Mouse (Mus musculus) testis, adult 10 weeks (tissue): Measurements from ENCODE around the gene Fus. TPM values are rescaled to one million over a fixed set of nuclear protein-coding genes. Genes with fewer than 3 reads are reported as not detected.

ENCODE experiments used
- polyA plus RNA-seq: library from polyadenylated mRNA; stranded (reverse); fragments of 350-450 nt; fragmentation: Illumina TruSeq; extraction: RNeasy Lipid Tissue Mini Kit (QIAGEN cat#74804); gene quantifications from one replicate; pipeline ENCODE4 v1.2.3, GENCODE M21; 2014; ENCODE audit warnings: low read depth, low replicate concordance

Fus gene
- 440 TPM for polyA plus RNA-seq

GRCm38 (mm10) chr7:127967004-127967921 is at the start of gene Fus:
Gene Fus (plus strand): TSS chr7:127967457.

DNA sequence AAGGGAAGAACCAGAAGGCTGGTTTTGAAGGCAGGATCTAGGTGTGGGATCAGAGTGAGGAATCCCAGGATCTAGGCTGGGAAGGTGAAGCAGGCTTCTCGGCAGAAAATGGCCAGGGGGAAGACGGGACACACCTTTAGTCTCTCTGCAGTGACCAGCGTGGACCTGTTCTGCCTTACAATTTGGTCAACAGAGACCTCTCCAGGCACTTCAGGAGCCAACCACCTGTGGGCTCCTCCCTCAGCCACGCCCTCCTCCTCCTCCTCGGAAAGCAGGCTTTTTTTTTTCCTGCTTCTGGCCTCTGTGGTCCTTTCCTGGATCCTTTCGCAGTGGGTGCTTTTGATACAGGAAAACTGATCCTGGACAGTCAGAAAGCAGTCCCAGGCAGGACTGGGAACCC is 37.3 kb upstream of the Fus start, which contains the start of gene Prss8:
Gene Prss8 (minus strand): TSS at position 182 of the 400 bp plus-strand sequence.

DNA sequence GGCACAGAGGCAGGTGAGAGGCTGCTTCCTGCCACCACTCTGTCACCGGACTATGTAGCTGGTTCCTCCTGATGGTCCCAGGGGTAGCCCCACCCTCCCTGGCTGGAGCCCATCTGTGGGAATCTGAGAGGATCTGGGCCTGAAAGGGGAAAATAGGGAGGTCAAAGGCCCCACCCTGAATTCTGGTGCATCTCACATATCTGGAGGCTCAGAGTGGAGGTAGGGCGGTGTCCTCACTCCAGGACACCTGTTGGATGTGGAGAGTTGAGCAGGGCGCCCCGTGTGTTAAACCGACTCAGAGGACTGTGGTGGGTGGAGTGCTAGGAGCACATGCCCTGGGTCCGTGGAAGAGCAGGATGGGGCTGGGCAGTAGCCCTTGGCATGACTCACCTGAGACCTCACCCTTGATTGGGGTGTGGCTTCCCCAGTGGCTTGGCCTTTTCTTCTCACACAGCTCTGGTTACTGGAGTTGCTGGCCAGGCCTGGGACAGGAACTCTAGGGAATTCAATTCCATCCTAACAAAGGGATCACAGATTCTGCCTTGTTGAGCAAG is 20.7 kb upstream of the Fus start, which contains the start of gene Prss36:
Gene Prss36 (minus strand): TSS at position 256 of the 554 bp plus-strand sequence.

DNA sequence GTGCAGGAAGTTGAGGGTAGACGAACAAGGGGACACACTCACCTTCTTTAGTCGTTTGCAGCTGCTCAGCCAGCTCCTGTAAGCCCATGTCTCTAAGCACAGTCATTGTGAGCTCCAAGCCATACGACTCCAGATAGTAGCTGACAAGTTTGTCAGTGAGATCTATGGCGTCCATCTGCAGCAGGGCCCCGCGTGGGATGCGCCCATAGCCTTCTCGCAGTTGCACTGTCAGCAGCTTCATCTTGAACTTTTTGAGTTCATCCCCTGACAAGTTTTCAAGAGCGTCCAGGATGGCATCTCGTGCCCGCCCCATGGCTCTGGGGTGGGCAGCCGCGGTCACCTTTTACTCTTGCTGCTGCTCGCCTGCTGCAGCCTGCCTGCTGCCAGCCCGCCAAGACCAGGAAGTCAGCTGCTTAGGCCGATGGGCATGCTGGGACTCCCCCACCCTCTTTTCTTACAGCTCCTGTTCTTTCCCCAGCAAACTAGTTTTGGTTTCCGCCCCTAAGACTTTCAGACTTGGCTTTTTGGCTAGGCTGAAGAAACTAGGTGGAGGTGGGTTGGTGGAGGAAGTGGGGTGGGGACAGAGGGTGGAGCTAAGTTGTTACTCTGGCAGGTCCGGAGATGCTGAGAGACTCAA is 26.2 kb downstream of the Fus start, which contains the start of gene Pycard:
Gene Pycard (minus strand): TSS at position 527 of the 637 bp plus-strand sequence.

GRCm38 (mm10) chr7:128003688-128004087 is 36.4 kb downstream of the Fus start, which contains the start of gene Trim72:
Gene Trim72 (plus strand): TSS chr7:128003949.

Other genes with a start within 250 kb of the Fus start
- not detected for gene Ctf2, start 235.3 kb upstream of the Fus start, polyA plus RNA-seq
- 2.2 TPM for gene Fbxl19, start 222.9 kb upstream of the Fus start, polyA plus RNA-seq
- 1.1 TPM for gene Orai3, start 197.6 kb upstream of the Fus start, polyA plus RNA-seq
- 7.2 TPM for gene Setd1a, start 190.8 kb upstream of the Fus start, polyA plus RNA-seq
- gene Gm49388, start 181.8 kb upstream of the Fus start, polyA plus RNA-seq = not detected
- 1.9 TPM for gene Hsd3b7, start 166.9 kb upstream of the Fus start, polyA plus RNA-seq
- 3.1 TPM for gene Stx4a, start 143.2 kb upstream of the Fus start, polyA plus RNA-seq
- 0.49 TPM for gene Stx1b, start 142.9 kb upstream of the Fus start, polyA plus RNA-seq
- gene Zfp646, start 91.2 kb upstream of the Fus start, polyA plus RNA-seq = 21.3 TPM
- 0.91 TPM for gene Zfp668, start 90.6 kb upstream of the Fus start, polyA plus RNA-seq
- gene Prss53, start 76.5 kb upstream of the Fus start, polyA plus RNA-seq = not detected
- not detected for gene Gm21974, start 72.0 kb upstream of the Fus start, polyA plus RNA-seq
- 12.4 TPM for gene Vkorc1, start 71.8 kb upstream of the Fus start, polyA plus RNA-seq
- 0.62 TPM for gene Bckdk, start 63.4 kb upstream of the Fus start, polyA plus RNA-seq
- 52.0 TPM for gene Kat8, start 54.9 kb upstream of the Fus start, polyA plus RNA-seq
- not detected for gene Prss8, start 37.4 kb upstream of the Fus start, polyA plus RNA-seq
- not detected for gene Prss36, start 20.7 kb upstream of the Fus start, polyA plus RNA-seq
- gene Pycard, start 26.4 kb downstream of the Fus start, polyA plus RNA-seq = 0.52 TPM
- gene Trim72, start 36.5 kb downstream of the Fus start, polyA plus RNA-seq = not detected
- gene Itgam, start 95.2 kb downstream of the Fus start, polyA plus RNA-seq = 0.57 TPM
- not detected for gene Gm49368, start 95.2 kb downstream of the Fus start, polyA plus RNA-seq
- gene Itgax, start 162.1 kb downstream of the Fus start, polyA plus RNA-seq = 0.11 TPM
- 18.0 TPM for gene Itgad, start 186.9 kb downstream of the Fus start, polyA plus RNA-seq
- gene Cox6a2, start 238.9 kb downstream of the Fus start, polyA plus RNA-seq = not detected